Mouse (Mus musculus) midbrain, postnatal 0 days (tissue): Measurements from ENCODE around the gene Tgfbr1. TPM values are rescaled to one million over a fixed set of nuclear protein-coding genes. Genes with fewer than 3 reads are reported as not detected.
A peak's percentile ranks its signal among the peaks of the same experiment; 100 is the strongest.

Experiments used
- ATAC-seq: fragments of 200-750 bp; cut with Nextera tagmentation; 2 replicates; pipeline ENCODE4 v1.8.0; 2017; ENCODE audit warnings: moderate number of reproducible peaks, mild to moderate bottlenecking, moderate TSS enrichment, moderate library complexity; ENCODE audit not compliant: low FRiP score
- DNase-seq: peaks from one replicate; pipeline ENCODE4 v3.0.0-alpha.2; 2015; ENCODE audit warnings: low spot score
- H3K27ac ChIP-seq: fragments of 300-500 bp; sonication (generic); 2 replicates; pipeline ENCODE4 v1.5.1; 2014; ENCODE audit warnings: low read depth, mild to moderate bottlenecking, low read length, mixed read lengths
- H3K27me3 ChIP-seq: fragments of 300-500 bp; sonication (generic); 2 replicates; pipeline ENCODE4 v1.6.1; 2014; ENCODE audit warnings: low read length, control low read depth, mixed read lengths; ENCODE audit not compliant: insufficient read depth
- H3K36me3 ChIP-seq: fragments of 300-500 bp; sonication (generic); 2 replicates; pipeline ENCODE4 v1.6.1; 2014; ENCODE audit warnings: low read length, control low read depth, mixed read lengths; ENCODE audit not compliant: insufficient read depth
- H3K4me1 ChIP-seq: fragments of 300-500 bp; sonication (generic); 2 replicates; pipeline ENCODE4 v1.6.1; 2014; ENCODE audit warnings: mild to moderate bottlenecking, control low read depth, antibody characterized with exemption, low read length, mixed read lengths; ENCODE audit not compliant: insufficient read depth
- H3K4me2 ChIP-seq: fragments of 300-500 bp; sonication (generic); 2 replicates; pipeline ENCODE4 v1.6.1; 2014; ENCODE audit warnings: low read depth, mild to moderate bottlenecking, low read length, mixed read lengths; ENCODE audit not compliant: poor library complexity, severe bottlenecking
- H3K4me3 ChIP-seq: fragments of 300-500 bp; sonication (generic); 2 replicates; pipeline ENCODE4 v1.5.1; 2014; ENCODE audit warnings: low read depth, mild to moderate bottlenecking, low read length, moderate library complexity
- H3K9ac ChIP-seq: fragments of 300-500 bp; sonication (generic); replicated peaks from 2 replicates; pipeline ENCODE4 v1.6.1; 2014; ENCODE audit warnings: mild to moderate bottlenecking, low read length, moderate library complexity, mixed read lengths; ENCODE audit not compliant: poor library complexity, severe bottlenecking
- H3K9me3 ChIP-seq: fragments of 300-500 bp; sonication (generic); 2 replicates; pipeline ENCODE4 v1.6.1; 2016; ENCODE audit warnings: low read length, control low read depth
- CTCF ChIP-seq: IDR thresholded peaks from 2 replicates; pipeline ENCODE4 v1.5.1; 2016; ENCODE audit warnings: antibody characterized with exemption, mild to moderate bottlenecking
- WGBS: fragments of 180-500 bp; shearing (Covaris S2); extraction: QIAGEN DNeasy Blood & Tissue Kit; methylation state at CpG from one replicate; pipeline ENCODE4 v1.1.7; 2014; 5-methylcytosine and 5-hydroxymethylcytosine counted together
- polyA plus RNA-seq: library from polyadenylated mRNA; unstranded; fragments of >200 nt; fragmentation: Nextera tagmentation; extraction: Ambion mirVana; gene quantifications from 2 replicates; pipeline ENCODE4 v1.2.1, GENCODE M21; 2015
- total RNA-seq: library from RNA; depleted of rRNA; stranded (reverse); fragments of >200 nt; gene quantifications from 2 replicates; pipeline ENCODE4 v1.2.3, GENCODE M21; 2014

Tgfbr1 gene
- total and polyA plus RNA-seq, 2 experiments from 2014 or later, result 16.1 to 30.7 TPM

- no peaks in the 10 kb centered on the region for H3K9me3 ChIP-seq
- no peak overlapping the region for H3K27ac ChIP-seq
- DNase-seq (no peak), ATAC-seq (no peak)
- no peaks in the 10 kb centered on the region; the same call in 1 of the 2 replicates for H3K27me3 ChIP-seq
- no peak for TF ChIP-seq CTCF
- WGBS, result 48% methylated on average over 7 of the region's 7 CpGs
- no peak overlapping the region for H3K9ac ChIP-seq
- no peak overlapping the region for H3K4me3 ChIP-seq
- no peaks in the 10 kb centered on the region for H3K36me3 ChIP-seq
- no peak overlapping the region for H3K4me2 ChIP-seq
- no peaks in the 10 kb centered on the region for H3K4me1 ChIP-seq
Observed at GRCm38 (mm10) chr4:47311929-47312328, 41.1 kb upstream of the Tgfbr1 start.

GRCm38 (mm10) chr4:47312676-47313075, 40.3 kb upstream of the Tgfbr1 start:
- H3K4me2 ChIP-seq, result no peak overlapping the region
- H3K4me3 ChIP-seq, result no peak overlapping the region
- ATAC-seq, result no peak
- no peak overlapping the region for H3K27ac ChIP-seq
- H3K4me1 ChIP-seq, result no peaks in the 10 kb centered on the region
- no peak overlapping the region for H3K9ac ChIP-seq
- H3K9me3 ChIP-seq, result no peaks in the 10 kb centered on the region
- H3K36me3 ChIP-seq, result no peaks in the 10 kb centered on the region
- 71% methylated on average over 14 of the region's 14 CpGs for WGBS
- no peak for TF ChIP-seq CTCF
- no peak for DNase-seq
- H3K27me3 ChIP-seq, result no peaks in the 10 kb centered on the region; the same call in 1 of the 2 replicates

GRCm38 (mm10) chr4:47313710-47314410, 39.2 kb upstream of the Tgfbr1 start:
- no peak for TF ChIP-seq CTCF
- Histone ChIP-seq H3K27me3 (no peaks in the 10 kb centered on the region), H3K9me3 (no peaks in the 10 kb centered on the region), H3K4me1 (no peaks in the 10 kb centered on the region), H3K27ac (no peak overlapping the region), H3K4me3 (no peak overlapping the region), H3K4me2 (no peak overlapping the region), H3K9ac (no peak overlapping the region), H3K36me3 (no peaks in the 10 kb centered on the region)
- ATAC-seq (no peak), DNase-seq (no peak)
- WGBS, result 84% methylated on average over 8 of the region's 8 CpGs

DNA sequence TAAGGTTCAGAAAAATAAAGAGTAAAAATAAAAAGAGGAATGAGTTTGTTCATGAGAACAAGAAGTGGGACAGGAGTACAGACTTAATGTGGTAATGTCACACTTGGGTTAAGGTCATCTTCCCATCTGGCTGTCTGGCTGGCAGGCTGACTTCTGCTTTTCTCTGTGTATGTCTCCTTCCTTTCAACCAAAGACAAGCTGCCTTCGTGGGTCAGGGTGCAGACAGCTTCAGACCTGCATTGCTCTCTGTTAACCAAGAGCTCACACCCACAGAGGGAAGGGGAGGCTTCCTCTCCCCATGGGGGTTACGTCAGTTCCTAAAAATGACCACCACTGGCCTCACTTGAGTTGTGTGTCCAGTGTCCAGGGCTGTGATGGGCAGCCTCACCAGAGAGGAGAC, 37.6 kb upstream of the Tgfbr1 start:
- H3K9me3 ChIP-seq, result no peaks in the 10 kb centered on the region
- 68% methylated on average over 2 of the region's 2 CpGs for WGBS
- DNase-seq (peak; percentile 2), ATAC-seq (no peak)
- no peak for TF ChIP-seq CTCF
- H3K27ac ChIP-seq, result no peak overlapping the region
- H3K9ac ChIP-seq, result no peak overlapping the region
- no peak overlapping the region for H3K4me3 ChIP-seq
- no peak overlapping the region for H3K4me2 ChIP-seq
- H3K27me3 ChIP-seq, result no peaks in the 10 kb centered on the region
- H3K4me1 ChIP-seq, result no peaks in the 10 kb centered on the region
- H3K36me3 ChIP-seq, result no peaks in the 10 kb centered on the region

- Histone ChIP-seq H3K9me3 (no peaks in the 10 kb centered on the region), H3K4me2 (no peak overlapping the region), H3K36me3 (no peaks in the 10 kb centered on the region), H3K4me1 (no peaks in the 10 kb centered on the region), H3K27me3 (no peaks in the 10 kb centered on the region), H3K27ac (no peak overlapping the region), H3K9ac (no peak overlapping the region), H3K4me3 (no peak overlapping the region)
- DNase-seq (no peak), ATAC-seq (no peak)
- no peak for TF ChIP-seq CTCF
- WGBS, result 73% methylated on average over 6 of the region's 6 CpGs
Observed at GRCm38 (mm10) chr4:47316432-47316831, 36.6 kb upstream of the Tgfbr1 start.

DNA sequence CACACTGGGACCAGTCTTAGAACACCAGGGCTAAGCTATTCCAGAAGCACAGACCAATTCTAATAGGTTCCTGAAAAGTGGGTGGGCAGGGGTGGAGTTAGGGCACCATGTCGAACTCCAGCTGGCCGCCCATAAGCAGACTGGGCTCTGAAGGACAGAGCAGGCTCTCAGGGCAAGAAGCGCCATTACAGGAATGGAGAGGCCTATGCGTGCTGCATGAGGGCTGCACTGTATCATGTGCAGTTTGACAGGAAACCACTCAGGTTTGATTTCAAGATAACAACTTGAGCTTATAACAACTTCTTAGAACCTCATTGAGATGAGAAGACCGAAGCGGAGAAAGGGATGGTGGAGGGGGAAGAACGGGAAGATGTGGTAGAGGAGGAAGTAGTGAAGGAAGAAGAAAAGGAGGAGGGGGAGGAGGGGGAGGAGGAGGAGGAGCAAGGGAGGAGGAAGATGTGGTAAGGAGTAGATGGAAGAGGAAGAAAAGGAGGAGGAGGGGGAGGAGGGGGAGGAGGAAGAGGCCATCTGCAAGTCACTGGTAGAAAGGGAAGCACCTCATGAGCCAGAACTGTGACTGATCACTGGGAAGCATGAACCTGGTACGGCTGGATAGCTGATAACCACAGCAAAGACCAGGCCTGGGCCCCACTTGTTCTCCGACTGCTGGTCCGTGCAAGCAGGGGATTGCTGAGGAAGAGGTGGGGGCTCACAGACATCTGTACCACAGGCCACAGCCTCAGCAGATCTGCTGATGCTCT, 33.3 kb upstream of the Tgfbr1 start:
- H3K9ac ChIP-seq, result no peak overlapping the region
- no peak overlapping the region for H3K27ac ChIP-seq
- H3K36me3 ChIP-seq, result no peaks in the 10 kb centered on the region
- H3K4me3 ChIP-seq, result no peak overlapping the region
- ATAC-seq, result no peak
- no peaks in the 10 kb centered on the region for H3K4me1 ChIP-seq
- H3K9me3 ChIP-seq, result no peaks in the 10 kb centered on the region
- H3K4me2 ChIP-seq, result no peak overlapping the region
- H3K27me3 ChIP-seq, result no peaks in the 10 kb centered on the region
- no peak for TF ChIP-seq CTCF
- DNase-seq, result no peak
- 85% methylated on average over 10 of the region's 10 CpGs for WGBS
